18 mouse cellular contexts compared by ENCODE assay signal in genomic region chr6:49167406-49167805, GRCm38 (mm10). TPM values are rescaled to one million over a fixed set of nuclear protein-coding genes. Genes with fewer than 3 reads are reported as not detected.
"Had no signal": no experiment of that assay in that cellular context is flagged by ENCODE, and none has a peak within 500 bp of the region (broad histone marks: within the 10 kb centered on the region; RNA-seq: fewer than 3 reads in every experiment).

No protein-coding gene starts in this region.

- H3K36me3 ChIP-seq: kidney, embryonic 15.5 days; lung, embryonic 15.5 days; midbrain, embryonic 15.5 days had no signal

- H3K27ac ChIP-seq: kidney, embryonic 15.5 days; left cerebral cortex, adult 2 months; liver, embryonic 14.5 days; lung, embryonic 15.5 days; midbrain, embryonic 10.5 days; midbrain, embryonic 15.5 days had no signal

- H3K4me3 ChIP-seq: kidney, embryonic 15.5 days; left cerebral cortex, adult 2 months; lung, embryonic 15.5 days; megakaryocyte, embryonic 14.5 days; midbrain, embryonic 10.5 days; midbrain, embryonic 15.5 days had no signal

- ATAC-seq: midbrain, embryonic 15.5 days had no signal

- DNase-seq: kidney, adult 8-10 months; kidney, postnatal 10 days; kidney, postnatal 36 days; layer of hippocampus, postnatal 36 days; lung, adult 18-20 months; lung, postnatal 10 days; lung, postnatal 36 days; thymus, adult 18-20 months; thymus, postnatal 36 days had no signal

- H3K9ac ChIP-seq: kidney, embryonic 15.5 days; liver, embryonic 14.5 days; lung, embryonic 15.5 days; midbrain, embryonic 15.5 days had no signal

- H3K9me3 ChIP-seq: kidney, embryonic 15.5 days; lung, embryonic 15.5 days; megakaryocyte, embryonic 14.5 days; midbrain, embryonic 10.5 days; midbrain, embryonic 15.5 days had no signal

- H3K27me3 ChIP-seq: kidney, embryonic 15.5 days; lung, embryonic 15.5 days; megakaryocyte, embryonic 14.5 days; midbrain, embryonic 15.5 days had no signal

- H3K4me2 ChIP-seq: kidney, embryonic 15.5 days; liver, embryonic 11.5 days; lung, embryonic 15.5 days; midbrain, embryonic 15.5 days had no signal

RNA-seq across cellular contexts. Expression of gene Igf2bp3, which starts 47.4 kb away (rescaled TPM):
- total RNA-seq: layer of hippocampus, adult 8-10 months; layer of hippocampus, postnatal 36 days had no signal
